Mouse (Mus musculus): ENCODE results near the gene Gga1. TPM values are rescaled to one million over a fixed set of nuclear protein-coding genes. Genes with fewer than 3 reads are reported as not detected.
"Not testable (repeated sequence)": the region's sequence is repeated elsewhere in the genome, so short reads cannot be mapped to it uniquely, and the experiment has no call there.

Gene Gga1
- polyA plus RNA-seq, 1 experiment from 2014 or later: 44.8 TPM

DNA sequence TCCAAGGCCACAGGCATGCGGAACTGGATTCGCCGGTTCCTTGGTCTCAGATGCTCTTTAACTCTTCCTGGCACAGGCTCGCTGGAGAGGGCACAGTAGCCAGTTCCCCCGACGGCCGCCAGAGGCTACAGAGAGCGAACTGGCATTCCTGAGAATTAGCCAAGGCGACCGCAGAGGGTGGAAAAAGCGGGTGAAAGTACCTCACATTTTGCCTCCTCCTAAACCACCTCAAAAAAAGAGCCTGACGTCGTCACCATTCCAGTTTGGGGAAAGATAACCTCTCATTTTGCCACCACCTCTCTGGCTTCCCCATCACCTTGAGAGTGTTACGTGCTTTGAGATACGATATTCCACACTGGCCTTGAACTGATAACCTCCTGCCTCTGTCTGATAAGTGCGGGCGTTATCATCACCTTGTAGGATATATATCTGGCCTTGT is 713 bp upstream of the Gga1 start:
- Histone ChIP-seq H3K27me3 (ENCODE audit: control insufficient read depth, insufficient read depth, low read length) (no peaks in the 10 kb centered on the region), H3K9ac (ENCODE audit: low read depth, low read length) (peak overlapping the region; percentile 89), H3K4me1 (ENCODE audit: control insufficient read depth, insufficient read depth, low read length) (peaks cover 12% of the 10 kb centered on the region), H3K27ac (ENCODE audit: low read depth, low read length) (peak overlapping the region; percentile 99), H3K36me3 (ENCODE audit: control insufficient read depth, insufficient read depth, low read length) (peaks cover 16% of the 10 kb centered on the region), H3K4me2 (replicated peaks; ENCODE audit: low read depth, low read length) (peak overlapping the region; percentile 46), H3K9me3 (ENCODE audit: control insufficient read depth, low read length) (no peaks in the 10 kb centered on the region), H3K4me3 (ENCODE audit: low read length) (peak overlapping the region; percentile 69)
- peak; percentile 7; the same call in 1 of the 2 replicates for ATAC-seq (ENCODE audit: low FRiP score, low TSS enrichment)
- WGBS: 4% methylated on average over 17 of the region's 17 CpGs

DNA sequence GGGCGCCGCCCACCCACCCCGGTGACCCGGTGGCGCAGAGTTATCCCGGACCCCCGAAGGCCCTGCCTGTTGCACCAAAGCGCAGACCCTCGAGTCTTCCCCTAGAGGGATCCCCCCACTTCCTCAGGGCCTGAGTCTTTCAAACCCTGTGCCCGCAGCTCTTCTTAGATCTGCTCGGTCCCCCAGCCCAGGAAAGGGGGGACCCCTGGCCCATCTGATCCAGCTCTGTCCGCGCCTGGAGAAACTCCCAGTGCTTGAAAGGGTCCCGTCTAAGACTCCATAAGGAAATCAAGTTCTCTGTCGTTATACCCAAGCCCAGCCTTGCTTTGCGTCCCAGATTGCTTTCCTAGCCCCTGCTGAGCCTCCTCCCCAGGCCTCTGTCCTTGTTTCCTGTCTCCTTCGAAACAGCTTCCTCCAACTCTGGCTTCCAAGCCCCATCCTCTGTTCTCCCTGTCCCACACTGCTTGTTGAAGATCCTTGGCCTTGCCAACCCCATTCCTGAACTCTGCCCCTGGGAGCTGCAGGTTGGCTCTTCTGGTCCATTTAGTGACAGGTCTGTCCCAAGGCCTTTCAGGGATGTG is 910 bp downstream of the Gga1 start:
- H3K4me1 ChIP-seq (ENCODE audit: control insufficient read depth, insufficient read depth, low read length): peaks cover 12% of the 10 kb centered on the region
- no peaks in the 10 kb centered on the region for H3K9me3 ChIP-seq (ENCODE audit: control insufficient read depth, low read length)
- peak overlapping the region; percentile 89 for H3K9ac ChIP-seq (ENCODE audit: low read depth, low read length)
- H3K4me3 ChIP-seq (ENCODE audit: low read length): peak overlapping the region; percentile 69
- peak overlapping the region; percentile 99 for H3K27ac ChIP-seq (ENCODE audit: low read depth, low read length)
- peaks cover 31% of the 10 kb centered on the region for H3K36me3 ChIP-seq (ENCODE audit: control insufficient read depth, insufficient read depth, low read length)
- ATAC-seq (ENCODE audit: low FRiP score, low TSS enrichment): no peak; the same call in 1 of the 2 replicates
- no peaks in the 10 kb centered on the region for H3K27me3 ChIP-seq (ENCODE audit: control insufficient read depth, insufficient read depth, low read length)
- H3K4me2 ChIP-seq (replicated peaks; ENCODE audit: low read depth, low read length): peak overlapping the region; percentile 92
- under 1% methylated on average over 17 of the region's 17 CpGs for WGBS

DNA sequence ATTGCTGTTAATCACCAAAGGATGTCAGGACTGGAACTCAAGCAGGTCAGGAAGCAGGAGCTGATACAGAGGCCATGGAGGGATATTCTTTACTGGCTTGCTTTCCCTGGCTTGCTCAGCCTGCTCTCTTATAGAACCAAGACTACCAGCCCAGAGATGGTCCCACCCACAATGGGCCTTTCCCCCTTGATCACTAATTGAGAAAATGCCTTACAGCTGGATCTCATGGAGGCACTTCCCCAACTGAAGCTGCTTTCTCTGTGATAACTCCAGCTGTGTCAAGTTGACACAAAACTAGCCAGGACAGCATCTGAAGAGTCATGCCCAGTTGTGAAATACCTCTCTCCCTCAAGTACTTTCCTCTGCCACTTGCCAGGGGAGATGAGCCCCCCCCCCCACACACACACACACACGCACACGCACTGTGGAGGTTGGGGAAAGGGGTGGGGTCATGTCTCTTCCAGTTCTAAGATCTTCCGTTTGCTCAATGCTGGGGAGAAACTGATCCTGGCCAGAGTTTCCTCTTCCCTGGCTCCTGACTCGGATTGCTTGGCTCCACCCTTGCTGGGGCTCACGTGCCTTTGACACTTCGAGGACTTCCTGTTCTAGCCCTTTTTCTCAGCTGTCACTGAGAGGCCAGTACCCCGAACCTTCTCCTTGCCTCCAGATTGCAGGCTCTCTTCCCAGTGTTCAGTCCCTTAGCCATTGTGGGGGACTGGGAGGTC is 2.0 kb downstream of the Gga1 start:
- not testable (repeated sequence) for H3K27me3 ChIP-seq (ENCODE audit: control insufficient read depth, insufficient read depth, low read length); H3K4me3 ChIP-seq (ENCODE audit: low read length); H3K9ac ChIP-seq (ENCODE audit: low read depth, low read length); ATAC-seq (ENCODE audit: low FRiP score, low TSS enrichment); H3K9me3 ChIP-seq (ENCODE audit: control insufficient read depth, low read length); H3K4me2 ChIP-seq (replicated peaks; ENCODE audit: low read depth, low read length)
- peaks cover 41% of the 10 kb centered on the region for H3K36me3 ChIP-seq (ENCODE audit: control insufficient read depth, insufficient read depth, low read length)
- H3K27ac ChIP-seq (ENCODE audit: low read depth, low read length): 0 out of 2 replicates have a peak overlapping the region, but pooled peaks have one; percentile 48
- 36% methylated on average over 7 of the region's 7 CpGs for WGBS
- peaks cover 12% of the 10 kb centered on the region for H3K4me1 ChIP-seq (ENCODE audit: control insufficient read depth, insufficient read depth, low read length)

DNA sequence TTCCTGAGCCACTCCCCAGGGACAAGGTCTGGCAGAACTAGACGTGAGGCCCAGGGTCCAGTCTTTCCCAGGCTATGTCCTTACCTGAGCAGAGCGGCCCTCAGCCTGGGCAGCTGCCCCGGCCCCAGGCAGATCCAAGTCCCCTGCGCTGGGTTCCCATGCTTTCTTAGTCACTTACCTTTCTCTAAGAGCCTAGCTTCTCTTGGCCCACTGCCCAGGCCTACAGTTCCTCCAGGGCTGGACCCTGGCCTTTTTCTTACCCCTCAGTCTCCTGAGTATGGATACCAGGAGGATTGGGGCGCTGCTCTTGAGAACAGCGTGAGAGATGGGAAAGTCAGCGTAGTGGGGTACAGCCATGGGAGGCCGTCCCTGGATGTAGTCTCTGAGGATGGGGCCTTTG is 3.4 kb downstream of the Gga1 start:
- H3K9ac ChIP-seq (ENCODE audit: low read depth, low read length): peak overlapping the region; percentile 18; the same call in 1 of the 2 replicates
- no peak overlapping the region for H3K4me3 ChIP-seq (ENCODE audit: low read length)
- H3K4me1 ChIP-seq (ENCODE audit: control insufficient read depth, insufficient read depth, low read length): peaks cover 12% of the 10 kb centered on the region
- no peak overlapping the region; the same call in 1 of the 2 replicates for H3K27ac ChIP-seq (ENCODE audit: low read depth, low read length)
- WGBS: 89% methylated on average over 8 of the region's 8 CpGs
- ATAC-seq (ENCODE audit: low FRiP score, low TSS enrichment): no peak
- peaks cover 53% of the 10 kb centered on the region for H3K36me3 ChIP-seq (ENCODE audit: control insufficient read depth, insufficient read depth, low read length)
- no peaks in the 10 kb centered on the region for H3K27me3 ChIP-seq (ENCODE audit: control insufficient read depth, insufficient read depth, low read length)
- H3K4me2 ChIP-seq (replicated peaks; ENCODE audit: low read depth, low read length): no peak overlapping the region
- no peaks in the 10 kb centered on the region for H3K9me3 ChIP-seq (ENCODE audit: control insufficient read depth, low read length)

DNA sequence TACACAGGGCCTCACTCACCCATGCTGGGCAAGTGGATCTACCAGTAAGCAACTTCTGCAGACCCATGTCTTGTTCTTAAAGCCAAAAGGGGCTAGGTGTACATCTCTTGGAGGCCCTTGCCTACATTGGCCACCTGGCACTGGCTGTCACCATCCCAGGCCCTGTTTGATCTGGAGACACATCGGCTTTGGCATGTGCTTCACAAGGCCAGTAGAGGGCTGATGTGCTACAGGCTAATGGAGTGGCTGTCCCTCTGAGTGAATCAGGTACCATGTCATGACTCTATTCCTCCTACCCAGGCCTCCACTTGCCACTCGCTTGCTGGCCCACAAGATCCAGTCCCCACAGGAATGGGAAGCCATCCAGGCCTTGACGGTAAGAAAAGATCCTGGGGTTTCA is 4.8 kb downstream of the Gga1 start:
- WGBS: 83% methylated on average over 3 of the region's 3 CpGs

DNA sequence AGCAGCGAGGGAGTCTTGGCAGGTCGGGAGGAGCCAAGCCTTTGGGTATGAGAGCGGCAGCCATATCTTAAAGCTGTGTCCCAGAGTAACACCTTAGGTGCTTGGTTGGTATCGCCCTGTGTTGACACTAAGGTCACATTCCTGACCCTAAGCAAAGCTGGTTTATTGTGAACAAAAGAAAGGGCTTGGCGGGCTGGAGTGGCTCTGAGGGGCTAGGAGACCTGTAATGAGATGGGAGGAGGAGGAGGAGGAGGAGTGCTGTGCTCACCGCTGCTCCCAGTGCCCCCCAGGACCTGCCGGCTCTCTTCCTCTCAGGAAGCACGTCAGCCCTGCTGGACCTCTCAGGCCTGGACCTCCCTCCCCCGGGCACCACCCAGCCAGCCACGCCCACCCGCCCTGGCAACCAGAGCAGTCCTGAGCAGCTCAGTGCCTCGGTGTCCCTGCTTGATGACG is 12.4 kb downstream of the Gga1 start:
- Histone ChIP-seq H3K27me3 (ENCODE audit: control insufficient read depth, insufficient read depth, low read length) (no peaks in the 10 kb centered on the region), H3K4me1 (ENCODE audit: control insufficient read depth, insufficient read depth, low read length) (peaks cover 36% of the 10 kb centered on the region), H3K9me3 (ENCODE audit: control insufficient read depth, low read length) (no peaks in the 10 kb centered on the region), H3K27ac (ENCODE audit: low read depth, low read length) (no peak overlapping the region), H3K9ac (ENCODE audit: low read depth, low read length) (no peak overlapping the region), H3K4me3 (ENCODE audit: low read length) (no peak overlapping the region), H3K36me3 (ENCODE audit: control insufficient read depth, insufficient read depth, low read length) (peaks cover 79% of the 10 kb centered on the region), H3K4me2 (replicated peaks; ENCODE audit: low read depth, low read length) (no peak overlapping the region)
- ATAC-seq (ENCODE audit: low FRiP score, low TSS enrichment): peak; percentile 26; the same call in 1 of the 2 replicates
- WGBS: 30% methylated on average over 13 of the region's 13 CpGs

More for the DNA sequence above, 4.8 kb downstream of the Gga1 start:
- Histone ChIP-seq H3K36me3 (ENCODE audit: control insufficient read depth, insufficient read depth, low read length) (peaks cover 67% of the 10 kb centered on the region), H3K4me3 (ENCODE audit: low read length) (no peak overlapping the region), H3K9ac (ENCODE audit: low read depth, low read length) (no peak overlapping the region), H3K9me3 (ENCODE audit: control insufficient read depth, low read length) (no peaks in the 10 kb centered on the region), H3K27ac (ENCODE audit: low read depth, low read length) (no peak overlapping the region), H3K27me3 (ENCODE audit: control insufficient read depth, insufficient read depth, low read length) (no peaks in the 10 kb centered on the region), H3K4me1 (ENCODE audit: control insufficient read depth, insufficient read depth, low read length) (peaks cover 12% of the 10 kb centered on the region), H3K4me2 (replicated peaks; ENCODE audit: low read depth, low read length) (no peak overlapping the region)
- ATAC-seq (ENCODE audit: low FRiP score, low TSS enrichment): no peak

DNA sequence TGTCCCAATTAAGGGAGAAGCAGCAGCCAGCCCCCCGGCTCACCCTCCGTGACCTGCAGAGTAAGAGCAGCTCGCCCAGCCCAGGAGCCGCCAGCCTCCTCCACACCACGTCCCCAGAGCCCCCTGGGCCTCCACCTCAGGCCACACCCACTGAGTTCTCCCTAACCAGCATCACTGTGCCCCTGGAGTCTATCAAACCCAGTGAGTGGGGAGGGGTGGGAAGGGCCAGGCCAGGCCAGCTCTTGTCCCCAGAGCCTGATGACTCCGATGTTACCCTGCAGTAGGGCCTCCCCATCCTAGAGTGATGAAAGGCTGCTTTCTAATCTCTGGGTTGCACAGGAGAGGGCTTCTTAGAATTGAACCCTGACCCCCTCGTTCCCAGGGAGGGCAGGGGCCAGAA is 15.4 kb downstream of the Gga1 start:
- H3K9ac ChIP-seq (ENCODE audit: low read depth, low read length): peak overlapping the region; percentile 34; the same call in 1 of the 2 replicates
- ATAC-seq (ENCODE audit: low FRiP score, low TSS enrichment): peak; percentile 32; the same call in 1 of the 2 replicates
- H3K36me3 ChIP-seq (ENCODE audit: control insufficient read depth, insufficient read depth, low read length): peaks cover 52% of the 10 kb centered on the region

DNA sequence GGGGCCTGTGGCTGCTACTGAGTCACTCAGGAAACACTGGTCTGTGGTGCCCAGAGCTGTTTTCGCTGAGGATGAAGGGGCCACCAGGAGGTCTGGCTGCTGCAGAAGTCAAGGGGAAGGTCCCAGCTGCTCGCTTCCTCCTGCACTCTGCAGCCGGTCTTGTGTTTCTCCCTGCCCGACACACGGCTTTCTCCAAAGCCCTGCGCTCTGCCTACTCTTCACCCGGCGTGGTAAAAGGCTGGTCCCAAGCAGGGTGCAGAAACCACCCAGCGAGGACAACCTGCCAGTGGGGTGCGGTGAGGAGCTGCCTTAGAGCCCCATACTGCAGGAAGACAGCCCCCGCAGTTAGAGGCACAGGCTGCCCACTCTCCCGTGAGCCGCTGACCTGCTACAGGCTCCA is 17.7 kb downstream of the Gga1 start:
- H3K9ac ChIP-seq (ENCODE audit: low read depth, low read length): no peak overlapping the region
- H3K36me3 ChIP-seq (ENCODE audit: control insufficient read depth, insufficient read depth, low read length): peaks cover 35% of the 10 kb centered on the region

More for the DNA sequence above, 15.4 kb downstream of the Gga1 start:
- 31% methylated on average over 7 of the region's 7 CpGs for WGBS
- Histone ChIP-seq H3K4me1 (ENCODE audit: control insufficient read depth, insufficient read depth, low read length) (peaks cover 53% of the 10 kb centered on the region), H3K9me3 (ENCODE audit: control insufficient read depth, low read length) (no peaks in the 10 kb centered on the region), H3K27ac (ENCODE audit: low read depth, low read length) (no peak overlapping the region; the same call in 1 of the 2 replicates), H3K4me3 (ENCODE audit: low read length) (no peak overlapping the region), H3K27me3 (ENCODE audit: control insufficient read depth, insufficient read depth, low read length) (no peaks in the 10 kb centered on the region), H3K4me2 (replicated peaks; ENCODE audit: low read depth, low read length) (no peak overlapping the region)

DNA sequence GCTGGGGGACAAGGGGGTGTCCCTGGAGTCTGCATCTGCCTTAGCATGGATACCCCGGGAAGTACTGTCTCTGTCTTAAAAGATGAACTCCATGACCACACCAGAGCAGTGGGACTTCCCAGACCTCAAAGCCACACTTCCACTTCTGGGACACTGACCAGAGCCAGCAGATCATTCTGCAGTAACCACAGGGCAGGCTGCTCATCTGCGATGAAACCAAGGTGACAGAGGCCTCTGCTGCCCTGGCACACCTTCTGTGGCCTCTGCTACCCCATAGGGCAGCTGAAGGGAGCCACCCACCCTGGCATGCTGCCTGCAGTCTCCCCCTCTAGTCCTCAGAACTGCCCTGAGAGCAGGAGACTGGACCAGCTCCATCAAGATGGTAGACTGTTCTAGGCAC is 18.8 kb downstream of the Gga1 start:
- H3K27ac ChIP-seq (ENCODE audit: low read depth, low read length): 0 out of 2 replicates have a peak overlapping the region, but pooled peaks have one; percentile 6
- no peaks in the 10 kb centered on the region for H3K9me3 ChIP-seq (ENCODE audit: control insufficient read depth, low read length)
- no peak overlapping the region for H3K9ac ChIP-seq (ENCODE audit: low read depth, low read length)
- peaks cover 30% of the 10 kb centered on the region for H3K36me3 ChIP-seq (ENCODE audit: control insufficient read depth, insufficient read depth, low read length)
- H3K27me3 ChIP-seq (ENCODE audit: control insufficient read depth, insufficient read depth, low read length): no peaks in the 10 kb centered on the region
- WGBS: 79% methylated on average over 2 of the region's 2 CpGs
- no peak for ATAC-seq (ENCODE audit: low FRiP score, low TSS enrichment)
- no peak overlapping the region for H3K4me3 ChIP-seq (ENCODE audit: low read length)
- H3K4me1 ChIP-seq (ENCODE audit: control insufficient read depth, insufficient read depth, low read length): peaks cover 66% of the 10 kb centered on the region
- no peak overlapping the region for H3K4me2 ChIP-seq (replicated peaks; ENCODE audit: low read depth, low read length)

More for the DNA sequence above, 17.7 kb downstream of the Gga1 start:
- Histone ChIP-seq H3K4me1 (ENCODE audit: control insufficient read depth, insufficient read depth, low read length) (peaks cover 59% of the 10 kb centered on the region), H3K4me3 (ENCODE audit: low read length) (no peak overlapping the region), H3K9me3 (ENCODE audit: control insufficient read depth, low read length) (no peaks in the 10 kb centered on the region), H3K4me2 (replicated peaks; ENCODE audit: low read depth, low read length) (no peak overlapping the region), H3K27me3 (ENCODE audit: control insufficient read depth, insufficient read depth, low read length) (no peaks in the 10 kb centered on the region), H3K27ac (ENCODE audit: low read depth, low read length) (peak overlapping the region; percentile 59)
- 73% methylated on average over 13 of the region's 13 CpGs for WGBS
- no peak for ATAC-seq (ENCODE audit: low FRiP score, low TSS enrichment)

Data from kidney, embryonic 14.5 days (tissue).